Mouse (Mus musculus): Measurements from ENCODE around the gene Tymp. TPM values are rescaled to one million over a fixed set of nuclear protein-coding genes. Genes with fewer than 3 reads are reported as not detected.

Tymp gene
- polyA plus RNA-seq, 1 experiment from 2014 or later = 1.6 TPM

DNA sequence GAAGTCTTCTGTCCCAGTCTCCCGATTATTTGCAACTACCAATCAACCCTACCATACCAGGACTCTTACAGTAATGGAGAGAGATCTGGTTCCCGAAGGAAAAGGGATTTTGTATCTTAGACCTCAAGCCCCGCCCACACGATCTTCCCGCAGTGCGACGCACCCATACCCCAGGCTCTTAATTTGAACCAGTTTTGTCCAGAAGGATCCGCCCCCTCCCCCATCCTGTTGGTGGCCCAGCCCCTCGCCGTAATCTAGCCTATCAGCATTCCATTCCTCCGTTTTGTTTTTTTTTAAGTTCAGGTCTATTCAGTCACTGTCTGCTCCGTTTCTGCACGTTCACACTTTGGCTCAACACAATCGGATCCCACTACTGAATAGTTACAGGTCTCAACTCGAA lies 20.5 kb downstream of the Tymp start:
- no peaks in the 10 kb centered on the region for H3K27me3 ChIP-seq (ENCODE audit: control insufficient read depth, insufficient read depth, low read length)
- peak overlapping the region; percentile 79 to 85 for H3K4me3 ChIP-seq (ENCODE audit: control insufficient read depth in 1 of 2, insufficient read depth in 1 of 2, low read depth in 1 of 2, low read length in 2 of 2)
- H3K4me2 ChIP-seq (ENCODE audit: low read length) = peak overlapping the region; percentile 77
- peak overlapping the region; percentile 93 for H3K9ac ChIP-seq (ENCODE audit: low read length)
- ATAC-seq (ENCODE audit: insufficient number of reproducible peaks, insufficient read depth, low FRiP score, low read depth) = peak; percentile 58
- peak overlapping the region; percentile 71 to 87 for H3K27ac ChIP-seq (replicated peaks in 1 of 2; ENCODE audit: control insufficient read depth in 1 of 2, insufficient read depth in 1 of 2, low read depth in 2 of 2, low read length in 2 of 2)
- WGBS = 2% methylated on average over 15 of the region's 15 CpGs
- H3K4me1 ChIP-seq (ENCODE audit: control insufficient read depth in 2 of 2, insufficient read depth in 2 of 2, low read length in 2 of 2) = peaks cover 9 to 34% of the 10 kb centered on the region in 2 experiments
- no peaks in the 10 kb centered on the region for H3K9me3 ChIP-seq (ENCODE audit: control insufficient read depth, low read length)
- peaks cover 47% of the 10 kb centered on the region for H3K36me3 ChIP-seq (ENCODE audit: control insufficient read depth, insufficient read depth, low read length)

DNA sequence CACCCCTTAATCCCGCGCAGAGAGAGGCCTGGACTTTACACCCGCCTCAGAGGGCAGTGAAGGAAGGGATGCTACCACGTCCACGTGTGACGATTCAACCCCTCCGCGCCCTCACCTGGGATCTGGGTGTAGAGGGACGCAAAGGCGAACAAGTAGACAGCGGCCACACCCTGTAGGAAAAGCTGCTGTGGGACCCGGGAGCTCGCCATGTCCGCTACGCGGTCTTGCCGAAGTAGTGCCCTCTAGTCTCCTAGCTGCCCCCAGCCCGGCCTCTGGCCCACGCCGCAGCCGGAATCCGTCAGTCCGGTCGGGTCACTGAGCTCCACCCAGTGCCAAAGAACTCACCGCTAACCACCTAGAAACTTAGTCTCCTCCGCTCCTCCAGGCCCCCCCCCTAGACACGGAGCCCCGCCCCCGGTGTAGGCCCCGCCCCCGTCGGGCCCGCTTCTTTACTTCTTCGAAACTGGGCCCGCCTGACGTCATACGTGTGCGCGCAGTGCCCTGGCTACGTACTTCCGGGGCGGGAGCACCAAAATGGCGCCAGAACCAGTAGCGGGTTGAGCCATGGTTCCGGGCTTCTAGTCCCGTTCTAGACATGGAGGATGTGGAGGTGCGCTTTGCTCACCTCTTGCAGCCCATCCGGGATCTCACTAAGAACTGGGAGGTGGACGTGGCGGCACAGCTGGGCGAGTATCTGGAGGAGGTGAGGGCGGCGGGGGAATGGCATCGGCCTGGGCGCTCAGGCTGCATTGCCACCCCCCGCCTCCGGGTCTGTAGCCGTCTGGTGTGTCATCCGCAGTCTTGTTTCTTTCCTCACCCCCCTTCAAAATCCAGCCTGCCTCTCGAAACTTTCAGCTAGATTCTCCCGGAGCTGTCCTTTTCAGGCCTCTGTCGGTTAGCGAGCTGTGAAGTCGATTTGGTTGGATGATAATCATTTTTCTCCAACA lies 21.3 kb downstream of the Tymp start, which contains the start of the genes Lmf2 and Ncaph2:
TSS of gene Lmf2 (minus strand) at position 419 of the 947 bp plus-strand sequence.
TSS of gene Ncaph2 (plus strand) at position 479 of the 947 bp plus-strand sequence.
- H3K4me2 ChIP-seq (ENCODE audit: low read length) = peak within 1 kb of the TSS; percentile 80
- H3K4me1 ChIP-seq (ENCODE audit: control insufficient read depth in 2 of 2, insufficient read depth in 2 of 2, low read length in 2 of 2) = peaks cover 9 to 34% of the 10 kb centered on the region in 2 experiments
- H3K36me3 ChIP-seq (ENCODE audit: control insufficient read depth, insufficient read depth, low read length) = peaks cover 47% of the 10 kb centered on the region
- no peaks in the 10 kb centered on the region for H3K9me3 ChIP-seq (ENCODE audit: control insufficient read depth, low read length)
- peak within 1 kb of the TSS; percentile 93 for H3K9ac ChIP-seq (ENCODE audit: low read length)
- H3K4me3 ChIP-seq (ENCODE audit: control insufficient read depth in 1 of 2, insufficient read depth in 1 of 2, low read depth in 1 of 2, low read length in 2 of 2) = peak within 1 kb of the TSS; percentile 79 to 85
- H3K27ac ChIP-seq (replicated peaks in 1 of 2; ENCODE audit: control insufficient read depth in 1 of 2, insufficient read depth in 1 of 2, low read depth in 2 of 2, low read length in 2 of 2) = peak within 1 kb of the TSS; percentile 71 to 87
- under 1% methylated on average over 64 of the region's 64 CpGs for WGBS
- peak; percentile 89 for ATAC-seq (ENCODE audit: insufficient number of reproducible peaks, insufficient read depth, low FRiP score, low read depth)
- H3K27me3 ChIP-seq (ENCODE audit: control insufficient read depth, insufficient read depth, low read length) = no peaks in the 10 kb centered on the region

DNA sequence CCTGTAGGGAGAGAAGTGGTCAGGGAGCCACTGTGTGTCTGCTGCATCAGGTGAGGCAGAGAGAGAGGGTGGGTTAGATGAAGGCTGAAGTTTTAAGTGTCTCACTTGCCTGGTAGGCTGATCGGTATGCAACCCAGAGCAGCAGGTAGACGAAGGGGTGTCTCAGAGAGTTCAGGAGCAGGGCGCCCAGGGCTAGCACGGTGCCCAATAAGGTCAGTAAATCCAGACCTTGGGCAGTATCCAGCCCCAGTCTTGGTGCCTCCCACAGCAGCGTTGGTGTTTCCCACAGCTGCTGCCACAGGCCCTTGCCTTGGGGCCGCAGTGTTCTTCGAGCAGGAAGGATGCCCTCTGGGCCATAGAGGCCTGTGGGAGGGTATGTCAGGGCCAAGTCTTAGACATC lies 22.4 kb downstream of the Tymp start:
- Histone ChIP-seq H3K4me3 (ENCODE audit: control insufficient read depth in 1 of 2, insufficient read depth in 1 of 2, low read depth in 1 of 2, low read length in 2 of 2) (peak overlapping the region; percentile 63 to 79), H3K27me3 (ENCODE audit: control insufficient read depth, insufficient read depth, low read length) (no peaks in the 10 kb centered on the region), H3K27ac (replicated peaks in 1 of 2; ENCODE audit: control insufficient read depth in 1 of 2, insufficient read depth in 1 of 2, low read depth in 2 of 2, low read length in 2 of 2) (no peak overlapping the region), H3K4me2 (ENCODE audit: low read length) (peak overlapping the region; percentile 80), H3K36me3 (ENCODE audit: control insufficient read depth, insufficient read depth, low read length) (peaks cover 51% of the 10 kb centered on the region), H3K4me1 (ENCODE audit: control insufficient read depth in 2 of 2, insufficient read depth in 2 of 2, low read length in 2 of 2) (peaks cover 9 to 34% of the 10 kb centered on the region in 2 experiments), H3K9ac (ENCODE audit: low read length) (peak overlapping the region; percentile 93), H3K9me3 (ENCODE audit: control insufficient read depth, low read length) (no peaks in the 10 kb centered on the region)
- WGBS = 69% methylated on average over 7 of the region's 7 CpGs
- ATAC-seq (ENCODE audit: insufficient number of reproducible peaks, insufficient read depth, low FRiP score, low read depth) = no peak

DNA sequence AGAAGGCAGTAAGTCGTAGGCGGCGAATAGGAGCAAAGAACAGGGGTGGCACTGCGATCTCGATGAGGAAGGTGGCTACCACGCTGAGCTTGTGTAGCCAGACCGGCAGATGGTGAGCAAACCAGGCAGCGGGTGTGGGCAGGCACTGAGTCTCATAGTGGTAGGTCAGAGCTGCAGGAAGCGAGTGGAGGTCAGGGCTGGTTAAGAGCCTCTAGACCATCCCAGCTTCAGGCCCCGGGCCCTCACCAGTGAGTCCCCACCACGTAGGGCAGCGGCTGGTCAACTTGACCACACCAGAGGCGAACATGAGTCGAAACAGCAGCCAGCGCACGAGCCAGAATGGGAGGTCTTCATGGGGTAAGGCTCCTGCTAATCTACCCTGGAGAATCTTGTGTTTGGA lies 23.0 kb downstream of the Tymp start:
- Histone ChIP-seq H3K9ac (ENCODE audit: low read length) (peak overlapping the region; percentile 93), H3K4me2 (ENCODE audit: low read length) (no peak overlapping the region), H3K9me3 (ENCODE audit: control insufficient read depth, low read length) (no peaks in the 10 kb centered on the region), H3K4me3 (ENCODE audit: control insufficient read depth in 1 of 2, insufficient read depth in 1 of 2, low read depth in 1 of 2, low read length in 2 of 2) (no peak overlapping the region), H3K27ac (replicated peaks in 1 of 2; ENCODE audit: control insufficient read depth in 1 of 2, insufficient read depth in 1 of 2, low read depth in 2 of 2, low read length in 2 of 2) (no peak overlapping the region), H3K36me3 (ENCODE audit: control insufficient read depth, insufficient read depth, low read length) (peaks cover 52% of the 10 kb centered on the region), H3K27me3 (ENCODE audit: control insufficient read depth, insufficient read depth, low read length) (no peaks in the 10 kb centered on the region), H3K4me1 (ENCODE audit: control insufficient read depth in 2 of 2, insufficient read depth in 2 of 2, low read length in 2 of 2) (peaks cover 9 to 29% of the 10 kb centered on the region in 2 experiments)
- no peak for ATAC-seq (ENCODE audit: insufficient number of reproducible peaks, insufficient read depth, low FRiP score, low read depth)
- 95% methylated on average over 16 of the region's 16 CpGs for WGBS

DNA sequence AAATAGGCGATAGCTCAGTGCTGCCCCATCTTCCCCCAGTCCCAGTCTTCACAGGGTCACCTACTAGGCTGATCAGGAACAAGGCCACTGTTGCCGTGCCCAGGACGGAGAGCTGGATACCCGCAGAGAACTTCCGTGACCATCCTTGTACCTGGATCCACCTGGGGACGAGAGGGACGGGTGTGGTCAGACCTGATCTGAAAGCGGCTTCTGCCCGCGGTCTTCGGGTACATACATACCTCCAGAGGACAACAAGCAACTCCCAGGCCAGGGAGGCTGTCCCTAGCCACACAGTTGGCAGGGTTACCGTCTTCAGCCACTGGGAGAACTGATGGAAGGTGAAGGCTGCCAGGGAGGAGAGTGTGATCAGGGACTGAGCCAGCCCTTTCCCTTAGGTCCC lies 24.0 kb downstream of the Tymp start:
- H3K4me2 ChIP-seq (ENCODE audit: low read length) = no peak overlapping the region
- 93% methylated on average over 12 of the region's 12 CpGs for WGBS

DNA sequence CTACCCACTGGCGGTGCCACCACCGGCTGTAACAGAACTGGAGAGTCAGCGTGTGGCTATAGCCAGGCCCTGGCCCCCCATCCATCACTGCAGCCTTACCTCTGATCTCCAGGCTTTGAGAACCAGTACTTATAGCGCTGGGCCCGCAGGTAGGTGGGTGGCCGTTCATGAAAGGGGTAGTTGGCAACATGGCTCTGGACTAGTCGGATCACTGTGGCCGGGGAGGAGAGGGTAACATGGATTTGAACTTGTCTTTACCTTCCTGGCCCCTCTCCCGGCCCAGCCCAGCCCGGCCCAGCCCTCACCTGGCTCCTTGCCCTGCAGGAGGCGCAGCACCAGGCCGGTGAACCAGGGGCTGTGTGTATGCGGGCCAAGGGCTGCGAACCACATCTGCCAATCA lies 24.8 kb downstream of the Tymp start:
- Histone ChIP-seq H3K9ac (ENCODE audit: low read length) (no peak overlapping the region), H3K4me3 (ENCODE audit: control insufficient read depth in 1 of 2, insufficient read depth in 1 of 2, low read depth in 1 of 2, low read length in 2 of 2) (no peak overlapping the region), H3K4me2 (ENCODE audit: low read length) (no peak overlapping the region), H3K4me1 (ENCODE audit: control insufficient read depth in 2 of 2, insufficient read depth in 2 of 2, low read length in 2 of 2) (peaks cover 7 to 22% of the 10 kb centered on the region in 2 experiments), H3K9me3 (ENCODE audit: control insufficient read depth, low read length) (no peaks in the 10 kb centered on the region), H3K27ac (replicated peaks in 1 of 2; ENCODE audit: control insufficient read depth in 1 of 2, insufficient read depth in 1 of 2, low read depth in 2 of 2, low read length in 2 of 2) (no peak overlapping the region), H3K36me3 (ENCODE audit: control insufficient read depth, insufficient read depth, low read length) (peaks cover 49% of the 10 kb centered on the region), H3K27me3 (ENCODE audit: control insufficient read depth, insufficient read depth, low read length) (no peaks in the 10 kb centered on the region)
- ATAC-seq (ENCODE audit: insufficient number of reproducible peaks, insufficient read depth, low FRiP score, low read depth) = no peak
- 96% methylated on average over 14 of the region's 14 CpGs for WGBS

More for the DNA sequence above, 24.0 kb downstream of the Tymp start:
- no peak for ATAC-seq (ENCODE audit: insufficient number of reproducible peaks, insufficient read depth, low FRiP score, low read depth)
- Histone ChIP-seq H3K4me1 (ENCODE audit: control insufficient read depth in 2 of 2, insufficient read depth in 2 of 2, low read length in 2 of 2) (peaks cover 7 to 26% of the 10 kb centered on the region in 2 experiments), H3K27me3 (ENCODE audit: control insufficient read depth, insufficient read depth, low read length) (no peaks in the 10 kb centered on the region), H3K9ac (ENCODE audit: low read length) (no peak overlapping the region), H3K36me3 (ENCODE audit: control insufficient read depth, insufficient read depth, low read length) (peaks cover 49% of the 10 kb centered on the region), H3K9me3 (ENCODE audit: control insufficient read depth, low read length) (no peaks in the 10 kb centered on the region), H3K27ac (replicated peaks in 1 of 2; ENCODE audit: control insufficient read depth in 1 of 2, insufficient read depth in 1 of 2, low read depth in 2 of 2, low read length in 2 of 2) (no peak overlapping the region), H3K4me3 (ENCODE audit: control insufficient read depth in 1 of 2, insufficient read depth in 1 of 2, low read depth in 1 of 2, low read length in 2 of 2) (no peak overlapping the region)

DNA sequence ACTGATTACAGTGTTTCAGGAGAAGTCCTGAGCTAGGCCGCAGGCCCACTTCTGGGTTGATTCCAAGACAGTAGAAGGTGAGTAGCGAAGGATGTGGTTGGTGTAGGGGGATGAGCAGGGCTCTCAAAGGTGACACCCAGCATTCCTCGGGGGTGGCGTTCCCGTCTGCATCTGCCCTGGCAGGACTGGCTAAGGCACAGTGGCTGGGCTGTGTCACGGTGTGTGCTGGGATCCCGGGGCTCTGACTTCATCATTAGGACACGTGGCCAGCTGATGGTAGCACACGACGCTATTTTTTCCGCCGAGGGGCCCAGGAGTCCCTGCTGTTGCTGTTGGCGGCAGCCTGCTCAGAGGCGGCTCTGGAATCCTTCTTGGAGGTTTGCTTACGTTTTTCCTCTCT lies 25.5 kb downstream of the Tymp start:
- no peaks in the 10 kb centered on the region for H3K9me3 ChIP-seq (ENCODE audit: control insufficient read depth, low read length)
- H3K27ac ChIP-seq (replicated peaks in 1 of 2; ENCODE audit: control insufficient read depth in 1 of 2, insufficient read depth in 1 of 2, low read depth in 2 of 2, low read length in 2 of 2) = peak overlapping the region in 1 of 2 experiments; percentile 30; a peak in 1 of 4 replicates
- WGBS = 71% methylated on average over 15 of the region's 15 CpGs
- H3K36me3 ChIP-seq (ENCODE audit: control insufficient read depth, insufficient read depth, low read length) = peaks cover 49% of the 10 kb centered on the region
- no peak overlapping the region for H3K9ac ChIP-seq (ENCODE audit: low read length)
- H3K4me2 ChIP-seq (ENCODE audit: low read length) = no peak overlapping the region
- H3K4me1 ChIP-seq (ENCODE audit: control insufficient read depth in 2 of 2, insufficient read depth in 2 of 2, low read length in 2 of 2) = peaks cover 7 to 14% of the 10 kb centered on the region in 2 experiments
- no peak overlapping the region for H3K4me3 ChIP-seq (ENCODE audit: control insufficient read depth in 1 of 2, insufficient read depth in 1 of 2, low read depth in 1 of 2, low read length in 2 of 2)
- no peaks in the 10 kb centered on the region for H3K27me3 ChIP-seq (ENCODE audit: control insufficient read depth, insufficient read depth, low read length)
- no peak for ATAC-seq (ENCODE audit: insufficient number of reproducible peaks, insufficient read depth, low FRiP score, low read depth)
